Mouse (Mus musculus): ENCODE results near the gene Gm49339. TPM values are rescaled to one million over a fixed set of nuclear protein-coding genes. Genes with fewer than 3 reads are reported as not detected.
"Not testable (repeated sequence)": the region's sequence is repeated elsewhere in the genome, so short reads cannot be mapped to it uniquely, and the experiment has no call there.

Gene Gm49339
- polyA plus RNA-seq, 1 experiment from 2014 or later: 0.91 TPM

GRCm38 (mm10) chr10:51490691-51491090 lies 10.3 kb downstream of the Gm49339 start, which contains the start of gene Lilrb4a:
TSS of gene Lilrb4a (plus strand) at chr10:51490956.
- H3K9ac ChIP-seq (ENCODE audit: low read depth, low read length); H3K4me3 ChIP-seq (ENCODE audit: low read depth, low read length); ATAC-seq (ENCODE audit: low read depth); H3K27me3 ChIP-seq (ENCODE audit: control insufficient read depth, insufficient read depth, low read depth, low read length); H3K36me3 ChIP-seq (ENCODE audit: control insufficient read depth, insufficient read depth); H3K9me3 ChIP-seq (replicated peaks; ENCODE audit: control insufficient read depth, low read length); H3K4me1 ChIP-seq (ENCODE audit: control insufficient read depth, low read depth, low read length); H3K27ac ChIP-seq (ENCODE audit: low read length); H3K4me2 ChIP-seq (ENCODE audit: low read depth, low read length): not testable (repeated sequence)
- no CpG with 5 or more reads among the region's 2 CpGs for WGBS (ENCODE audit: insufficient replicate concordance)

GRCm38 (mm10) chr10:51520021-51520420 lies 39.6 kb downstream of the Gm49339 start:
- Histone ChIP-seq H3K36me3 (ENCODE audit: control insufficient read depth, insufficient read depth) (no peaks in the 10 kb centered on the region), H3K4me2 (ENCODE audit: low read depth, low read length) (no peak overlapping the region)
- no peak for ATAC-seq (ENCODE audit: low read depth)

GRCm38 (mm10) chr10:51521453-51521852 lies 41.0 kb downstream of the Gm49339 start:
- no peaks in the 10 kb centered on the region for H3K9me3 ChIP-seq (replicated peaks; ENCODE audit: control insufficient read depth, low read length)
- no peaks in the 10 kb centered on the region for H3K36me3 ChIP-seq (ENCODE audit: control insufficient read depth, insufficient read depth)
- no peak overlapping the region for H3K9ac ChIP-seq (ENCODE audit: low read depth, low read length)
- no peaks in the 10 kb centered on the region for H3K4me1 ChIP-seq (ENCODE audit: control insufficient read depth, low read depth, low read length)
- no peak for ATAC-seq (ENCODE audit: low read depth)
- no peak overlapping the region for H3K4me3 ChIP-seq (ENCODE audit: low read depth, low read length)
- no peaks in the 10 kb centered on the region for H3K27me3 ChIP-seq (ENCODE audit: control insufficient read depth, insufficient read depth, low read depth, low read length)
- no peak overlapping the region for H3K4me2 ChIP-seq (ENCODE audit: low read depth, low read length)
- no peak overlapping the region for H3K27ac ChIP-seq (ENCODE audit: low read length)

More at GRCm38 (mm10) chr10:51520021-51520420, 39.6 kb downstream of the Gm49339 start:
- Histone ChIP-seq H3K27ac (ENCODE audit: low read length) (no peak overlapping the region), H3K27me3 (ENCODE audit: control insufficient read depth, insufficient read depth, low read depth, low read length) (no peaks in the 10 kb centered on the region), H3K9ac (ENCODE audit: low read depth, low read length) (no peak overlapping the region), H3K9me3 (replicated peaks; ENCODE audit: control insufficient read depth, low read length) (no peaks in the 10 kb centered on the region), H3K4me3 (ENCODE audit: low read depth, low read length) (no peak overlapping the region), H3K4me1 (ENCODE audit: control insufficient read depth, low read depth, low read length) (no peaks in the 10 kb centered on the region)

GRCm38 (mm10) chr10:51526090-51526489 lies 45.7 kb downstream of the Gm49339 start:
- no peak overlapping the region for H3K4me2 ChIP-seq (ENCODE audit: low read depth, low read length)
- no peaks in the 10 kb centered on the region for H3K27me3 ChIP-seq (ENCODE audit: control insufficient read depth, insufficient read depth, low read depth, low read length)
- 44% methylated on average over 7 of the region's 7 CpGs for WGBS (ENCODE audit: insufficient replicate concordance)
- H3K9me3 ChIP-seq (replicated peaks; ENCODE audit: control insufficient read depth, low read length): no peaks in the 10 kb centered on the region
- H3K36me3 ChIP-seq (ENCODE audit: control insufficient read depth, insufficient read depth): no peaks in the 10 kb centered on the region
- H3K9ac ChIP-seq (ENCODE audit: low read depth, low read length): no peak overlapping the region
- no peak overlapping the region for H3K4me3 ChIP-seq (ENCODE audit: low read depth, low read length)
- H3K4me1 ChIP-seq (ENCODE audit: control insufficient read depth, low read depth, low read length): no peaks in the 10 kb centered on the region; the same call in 1 of the 2 replicates
- peak; percentile 48; the same call in 1 of the 2 replicates for ATAC-seq (ENCODE audit: low read depth)
- no peak overlapping the region for H3K27ac ChIP-seq (ENCODE audit: low read length)

GRCm38 (mm10) chr10:51526633-51527032 lies 46.2 kb downstream of the Gm49339 start:
- no peak for ATAC-seq (ENCODE audit: low read depth)
- H3K9me3 ChIP-seq (replicated peaks; ENCODE audit: control insufficient read depth, low read length): no peaks in the 10 kb centered on the region
- no peaks in the 10 kb centered on the region for H3K27me3 ChIP-seq (ENCODE audit: control insufficient read depth, insufficient read depth, low read depth, low read length)
- no peak overlapping the region for H3K4me2 ChIP-seq (ENCODE audit: low read depth, low read length)
- 54% methylated on average over 4 of the region's 4 CpGs for WGBS (ENCODE audit: insufficient replicate concordance)
- no peaks in the 10 kb centered on the region; the same call in 1 of the 2 replicates for H3K4me1 ChIP-seq (ENCODE audit: control insufficient read depth, low read depth, low read length)
- no peaks in the 10 kb centered on the region for H3K36me3 ChIP-seq (ENCODE audit: control insufficient read depth, insufficient read depth)
- H3K27ac ChIP-seq (ENCODE audit: low read length): no peak overlapping the region
- no peak overlapping the region for H3K9ac ChIP-seq (ENCODE audit: low read depth, low read length)
- H3K4me3 ChIP-seq (ENCODE audit: low read depth, low read length): no peak overlapping the region

GRCm38 (mm10) chr10:51528840-51529434 lies 48.5 kb downstream of the Gm49339 start:
- 12% methylated on average over 8 of the region's 8 CpGs for WGBS (ENCODE audit: insufficient replicate concordance)
- Histone ChIP-seq H3K36me3 (ENCODE audit: control insufficient read depth, insufficient read depth) (no peaks in the 10 kb centered on the region), H3K27ac (ENCODE audit: low read length) (no peak overlapping the region), H3K4me1 (ENCODE audit: control insufficient read depth, low read depth, low read length) (no peaks in the 10 kb centered on the region; the same call in 1 of the 2 replicates), H3K9me3 (replicated peaks; ENCODE audit: control insufficient read depth, low read length) (no peaks in the 10 kb centered on the region), H3K4me2 (ENCODE audit: low read depth, low read length) (no peak overlapping the region), H3K4me3 (ENCODE audit: low read depth, low read length) (no peak overlapping the region), H3K9ac (ENCODE audit: low read depth, low read length) (no peak overlapping the region), H3K27me3 (ENCODE audit: control insufficient read depth, insufficient read depth, low read depth, low read length) (no peaks in the 10 kb centered on the region)
- ATAC-seq (ENCODE audit: low read depth): no peak

GRCm38 (mm10) chr10:51529497-51529896 lies 49.1 kb downstream of the Gm49339 start:
- no peaks in the 10 kb centered on the region; the same call in 1 of the 2 replicates for H3K4me1 ChIP-seq (ENCODE audit: control insufficient read depth, low read depth, low read length)
- H3K36me3 ChIP-seq (ENCODE audit: control insufficient read depth, insufficient read depth): no peaks in the 10 kb centered on the region
- H3K27ac ChIP-seq (ENCODE audit: low read length): no peak overlapping the region
- WGBS (ENCODE audit: insufficient replicate concordance): 18% methylated on average over 3 of the region's 3 CpGs
- H3K4me3 ChIP-seq (ENCODE audit: low read depth, low read length): no peak overlapping the region
- H3K9ac ChIP-seq (ENCODE audit: low read depth, low read length): no peak overlapping the region
- no peaks in the 10 kb centered on the region for H3K27me3 ChIP-seq (ENCODE audit: control insufficient read depth, insufficient read depth, low read depth, low read length)
- H3K9me3 ChIP-seq (replicated peaks; ENCODE audit: control insufficient read depth, low read length): no peaks in the 10 kb centered on the region
- ATAC-seq (ENCODE audit: low read depth): no peak
- H3K4me2 ChIP-seq (ENCODE audit: low read depth, low read length): no peak overlapping the region

GRCm38 (mm10) chr10:51530813-51531212 lies 50.4 kb downstream of the Gm49339 start:
- ATAC-seq (ENCODE audit: low read depth): peak; percentile 30; the same call in 1 of the 2 replicates
- Histone ChIP-seq H3K4me3 (ENCODE audit: low read depth, low read length) (no peak overlapping the region), H3K9me3 (replicated peaks; ENCODE audit: control insufficient read depth, low read length) (no peaks in the 10 kb centered on the region), H3K9ac (ENCODE audit: low read depth, low read length) (no peak overlapping the region), H3K27ac (ENCODE audit: low read length) (no peak overlapping the region), H3K4me1 (ENCODE audit: control insufficient read depth, low read depth, low read length) (no peaks in the 10 kb centered on the region; the same call in 1 of the 2 replicates), H3K36me3 (ENCODE audit: control insufficient read depth, insufficient read depth) (no peaks in the 10 kb centered on the region), H3K27me3 (ENCODE audit: control insufficient read depth, insufficient read depth, low read depth, low read length) (no peaks in the 10 kb centered on the region), H3K4me2 (ENCODE audit: low read depth, low read length) (no peak overlapping the region)
- 63% methylated on average over 7 of the region's 7 CpGs for WGBS (ENCODE audit: insufficient replicate concordance)

Data from liver, embryonic 16.5 days (tissue).